Mouse (Mus musculus) spleen, adult 2 months (tissue): ENCODE results near the gene Ivd.

Source experiments
- CTCF ChIP-seq: fragments of 200-500 bp; IDR thresholded peaks from 2 replicates; pipeline ENCODE4 v1.5.1; 2011; ENCODE audit warnings: mild to moderate bottlenecking, inconsistent platforms; ENCODE audit not compliant: insufficient read depth, insufficient read length, insufficient replicate concordance; ENCODE audit errors: extremely low read depth
- POLR2A ChIP-seq: fragments of 200-500 bp; IDR thresholded peaks from 2 replicates; pipeline ENCODE4 v1.6.1; 2011; ENCODE audit warnings: low read depth, low read length, inconsistent platforms

- no peak for TF ChIP-seq CTCF
- no peak for TF ChIP-seq POLR2A
Measured at GRCm38 (mm10) chr2:118851756-118852155, 10.0 kb upstream of the Ivd start.
